Mouse (Mus musculus): ENCODE measurements at regions not wholly inside any gene's neighbourhood (a gene's known extent, or its start where the extent isn't known, plus 50 kb on each side); places are given as distances from the start of the nearest gene placed in this dataset.

DNA sequence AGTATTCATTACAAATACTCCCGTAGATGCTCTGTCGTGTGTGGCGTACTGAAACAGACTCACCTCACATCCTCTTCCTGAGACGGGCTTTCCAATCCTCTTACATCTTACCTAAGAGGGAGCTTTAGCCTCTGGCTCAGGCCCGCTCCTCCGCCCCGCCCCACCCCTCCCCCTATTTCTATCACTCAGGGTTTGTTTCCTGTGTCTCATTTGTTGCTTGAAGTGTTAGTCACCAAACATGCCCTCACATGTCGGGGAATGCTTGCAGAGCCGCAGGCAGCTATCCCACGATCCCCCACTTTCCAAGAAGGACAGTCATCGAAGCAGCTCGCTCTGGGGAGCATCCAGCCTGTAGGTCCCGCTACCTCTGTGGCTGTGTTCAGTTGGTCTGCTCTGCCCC, 101.6 kb upstream of the Mrps10 start:
- no peak for TF ChIP-seq EP300 (IDR thresholded peaks at IDR 0.05; ENCODE audit: low read depth)
- no peak for TF ChIP-seq CTCF (IDR thresholded peaks at IDR 0.05; ENCODE audit: low read depth)
